ENCODE assay signal across 32 mouse cellular contexts in genomic region chr5:28304551-28304950, GRCm38 (mm10). TPM values are rescaled to one million over a fixed set of nuclear protein-coding genes. Genes with fewer than 3 reads are reported as not detected.
DNase-seq lines count a peak whose midpoint lies in the region; ATAC-seq and TF ChIP-seq lines count a peak whose summit lies in the region.
"Had no signal": no experiment of that assay in that cellular context is flagged by ENCODE, and none has a peak within 500 bp of the region (broad histone marks: within the 10 kb centered on the region; RNA-seq: fewer than 3 reads in every experiment).

No protein-coding gene starts in this region.

- 0 out of 2 replicates have a peak, but pooled peaks have one; percentile 42 for ATAC-seq in intestine, embryonic 16.5 days
- no peak for ATAC-seq in intestine, embryonic 15.5 days
- ATAC-seq in activated CD4-positive, CD25-positive, alpha-beta regulatory T cell, adult 4 months = peak; percentile 28
- ATAC-seq: forebrain, embryonic 14.5 days; forebrain, postnatal 0 days; hindbrain, postnatal 0 days; inflammation-experienced regulatory T-cells, adult 6 months had no signal

- no peaks in the 10 kb centered on the region for H3K36me3 ChIP-seq in intestine, embryonic 16.5 days (ENCODE audit: control insufficient read depth, insufficient read depth, low read length)
- no peaks in the 10 kb centered on the region for H3K36me3 ChIP-seq in intestine, embryonic 15.5 days
- no peaks in the 10 kb centered on the region for H3K36me3 ChIP-seq in MEL (ENCODE audit: control insufficient read depth in 1 of 2, insufficient read depth in 2 of 2, low read length in 2 of 2)
- H3K36me3 ChIP-seq: embryonic facial prominence, embryonic 12.5 days; embryonic facial prominence, embryonic 15.5 days; G1E; heart, embryonic 10.5 days; heart, embryonic 13.5 days had no signal

- no peak overlapping the region for H3K9ac ChIP-seq in intestine, embryonic 16.5 days (ENCODE audit: low read depth, low read length)
- H3K9ac ChIP-seq in intestine, embryonic 15.5 days = no peak overlapping the region
- no peak overlapping the region for H3K9ac ChIP-seq in MEL (ENCODE audit: control insufficient read depth, low read depth, low read length, poor library complexity, severe bottlenecking)
- H3K9ac ChIP-seq: embryonic facial prominence, embryonic 12.5 days; embryonic facial prominence, embryonic 15.5 days; forebrain, postnatal 0 days; heart, embryonic 13.5 days; hindbrain, embryonic 14.5 days had no signal

- H3K4me3 ChIP-seq in intestine, embryonic 16.5 days (ENCODE audit: low read length) = no peak overlapping the region
- no peak overlapping the region for H3K4me3 ChIP-seq in intestine, embryonic 15.5 days (replicated peaks)
- H3K4me3 ChIP-seq in MEL (ENCODE audit: control insufficient read depth in 1 of 2, insufficient read depth in 1 of 2, low read depth in 2 of 2, low read length in 2 of 2) = no peak overlapping the region
- H3K4me3 ChIP-seq: embryonic facial prominence, embryonic 12.5 days; embryonic facial prominence, embryonic 15.5 days; heart, embryonic 10.5 days; heart, embryonic 13.5 days had no signal

- no peaks in the 10 kb centered on the region for H3K79me2 ChIP-seq in MEL (ENCODE audit: control insufficient read depth, insufficient read depth, low read length, poor library complexity)

- no peaks in the 10 kb centered on the region for H3K27me3 ChIP-seq in intestine, embryonic 16.5 days (replicated peaks; ENCODE audit: control insufficient read depth, insufficient read depth, low read length)
- H3K27me3 ChIP-seq in intestine, embryonic 15.5 days (replicated peaks) = no peaks in the 10 kb centered on the region
- H3K27me3 ChIP-seq in MEL (ENCODE audit: control insufficient read depth in 1 of 2, insufficient read depth in 2 of 2, low read length in 2 of 2) = peaks cover 0 to 5% of the 10 kb centered on the region in 2 experiments; a peak in 3 of 4 replicates
- H3K27me3 ChIP-seq: embryonic facial prominence, embryonic 12.5 days; embryonic facial prominence, embryonic 15.5 days had no signal

- no peaks in the 10 kb centered on the region for H3K4me1 ChIP-seq in intestine, embryonic 16.5 days (ENCODE audit: control insufficient read depth, insufficient read depth, low read length)
- no peaks in the 10 kb centered on the region for H3K4me1 ChIP-seq in intestine, embryonic 15.5 days (replicated peaks)
- no peaks in the 10 kb centered on the region for H3K4me1 ChIP-seq in MEL (ENCODE audit: control insufficient read depth in 1 of 2, insufficient read depth in 2 of 2, low read length in 2 of 2)
- H3K4me1 ChIP-seq: embryonic facial prominence, embryonic 12.5 days; embryonic facial prominence, embryonic 15.5 days; heart, embryonic 10.5 days; heart, embryonic 13.5 days had no signal

- no peak overlapping the region for H3K4me2 ChIP-seq in intestine, embryonic 16.5 days (ENCODE audit: low read depth, low read length)
- H3K4me2 ChIP-seq in intestine, embryonic 15.5 days (replicated peaks) = no peak overlapping the region
- H3K4me2 ChIP-seq: embryonic facial prominence, embryonic 12.5 days; embryonic facial prominence, embryonic 15.5 days; heart, embryonic 13.5 days; hindbrain, embryonic 14.5 days had no signal

- TF ChIP-seq CTCF in MEL (IDR thresholded peaks at IDR 0.05 in 2 of 3, conservative IDR thresholded peaks at IDR 0.05 in 1 of 3; ENCODE audit: control insufficient read depth in 1 of 3, insufficient read depth in 1 of 3, low read depth in 2 of 3, low read length in 3 of 3, poor library complexity in 1 of 3, severe bottlenecking in 1 of 3) = no peak

- DNase-seq in ES-CJ7 (ENCODE audit: low read depth, low spot score) (peak; percentile 30), MEL (ENCODE audit: low read depth, low spot score) (peak; percentile 36)
- DNase-seq in retina, postnatal 1 day = no peak
- DNase-seq in right cerebral cortex, adult 18-20 months = no peak
- DNase-seq: adrenal gland, adult 2 months; adrenal gland, postnatal 14 days; cerebellum, adult 11 months; cerebellum, adult 2 months; cerebellum, adult 9-11 months; cerebellum, postnatal 25 days; forebrain, postnatal 0 days; gastrocnemius, postnatal 10 days; gastrocnemius, postnatal 36 days; heart, adult 18-20 months; heart, postnatal 14 days; heart, postnatal 4 days; kidney, adult 11 months had no signal

- TF ChIP-seq EP300 in MEL (IDR thresholded peaks at IDR 0.05; ENCODE audit: low read depth in 1 of 2, low read length in 2 of 2) = no peak

- H3K9me3 ChIP-seq in intestine, embryonic 16.5 days (ENCODE audit: control insufficient read depth, low read length) = no peaks in the 10 kb centered on the region
- H3K9me3 ChIP-seq in intestine, embryonic 15.5 days = no peaks in the 10 kb centered on the region
- no peaks in the 10 kb centered on the region for H3K9me3 ChIP-seq in MEL (replicated peaks; ENCODE audit: insufficient read depth, low read length)
- H3K9me3 ChIP-seq: embryonic facial prominence, embryonic 12.5 days; embryonic facial prominence, embryonic 15.5 days; G1E; heart, embryonic 10.5 days; heart, embryonic 13.5 days had no signal

- H3K27ac ChIP-seq in intestine, embryonic 16.5 days (ENCODE audit: low read length) = no peak overlapping the region
- H3K27ac ChIP-seq in intestine, embryonic 15.5 days = no peak overlapping the region
- no peak overlapping the region for H3K27ac ChIP-seq in MEL (ENCODE audit: control insufficient read depth, low read depth, low read length)
- H3K27ac ChIP-seq: embryonic facial prominence, embryonic 12.5 days; embryonic facial prominence, embryonic 15.5 days; heart, embryonic 10.5 days; heart, embryonic 13.5 days; hindbrain, embryonic 14.5 days; hindbrain, postnatal 0 days had no signal

- TF ChIP-seq POLR2A in MEL (IDR thresholded peaks at IDR 0.05; ENCODE audit: control insufficient read depth in 1 of 2, insufficient read depth in 1 of 2, low read depth in 1 of 2, low read length in 2 of 2, poor library complexity in 1 of 2) = no peak

- TF ChIP-seq RAD21 in MEL (IDR thresholded peaks at IDR 0.05; ENCODE audit: low read depth, low read length) = no peak

TF ChIP-seq in MEL, 35 proteins besides CTCF, POLR2A, EP300 and RAD21:
- TF ChIP-seq BHLHE40 (IDR thresholded peaks at IDR 0.05; ENCODE audit: borderline replicate concordance, low read depth, low read length) (no peak), ZNF384 (IDR thresholded peaks at IDR 0.05; ENCODE audit: low read depth, low read length) (no peak), ZMIZ1 (IDR thresholded peaks at IDR 0.05; ENCODE audit: low read depth, low read length) (no peak), ELF1 (IDR thresholded peaks at IDR 0.05; ENCODE audit: low read depth, low read length) (no peak), MAFK (IDR thresholded peaks at IDR 0.05; ENCODE audit: borderline replicate concordance, low read depth, low read length) (no peak), CHD1 (IDR thresholded peaks at IDR 0.05; ENCODE audit: low read depth, low read length) (no peak), KAT2A (conservative IDR thresholded peaks at IDR 0.05; ENCODE audit: low read depth, low read length) (no peak), SMC3 (IDR thresholded peaks at IDR 0.05; ENCODE audit: low read depth, low read length) (no peak), ZC3H11A (IDR thresholded peaks at IDR 0.05; ENCODE audit: low read depth, low read length) (no peak), HCFC1 (IDR thresholded peaks at IDR 0.05; ENCODE audit: low read depth, low read length) (no peak), ZKSCAN1 (IDR thresholded peaks at IDR 0.05; ENCODE audit: low read depth, low read length) (no peak)

RNA-seq across cellular contexts. Expression of gene Rbm33, which starts 12.4 kb away (rescaled TPM):
- polyA plus RNA-seq in intestine, embryonic 16.5 days (2015; fragmentation: Nextera tagmentation; extraction: Ambion mirVana) = 6.5 and 6.8 TPM in 2 replicates
- 9.9 and 10.0 TPM in 2 replicates for polyA plus RNA-seq in intestine, embryonic 15.5 days (2015; fragmentation: Nextera tagmentation; extraction: Ambion mirVana)
- total RNA-seq in MEL (2012; rRNA removed) = 14.6 and 21.8 TPM in 2 replicates
- polyA plus RNA-seq in MEL (2012; ENCODE audit: insufficient read depth in 1 of 2, insufficient read length in 2 of 2, low read depth in 1 of 2, low replicate concordance in 2 of 2, missing spikeins in 1 of 2) = 10 to 100 TPM in 1 of 2 experiments, not detected in 1; 60.3 TPM
- polyA plus RNA-seq in activated CD4-positive, CD25-positive, alpha-beta regulatory T cell, adult 4 months (2017; shearing (Covaris generic)) = 10 to 100 TPM; 10.1 to 12.2 TPM

RNA-seq across cellular contexts. Expression of gene Cnpy1, which starts 58.9 kb away (rescaled TPM):
- 0.60 and 0.75 TPM in 2 replicates for polyA plus RNA-seq in intestine, embryonic 16.5 days (2015; fragmentation: Nextera tagmentation; extraction: Ambion mirVana)
- polyA plus RNA-seq in intestine, embryonic 15.5 days (2015; fragmentation: Nextera tagmentation; extraction: Ambion mirVana) = 0.48 and 0.54 TPM in 2 replicates
- not detected in 2 replicates for total RNA-seq in MEL (2012; rRNA removed)
- polyA plus RNA-seq in MEL (2012; ENCODE audit: insufficient read depth in 1 of 2, insufficient read length in 2 of 2, low read depth in 1 of 2, low replicate concordance in 2 of 2, missing spikeins in 1 of 2) = not detected
- polyA plus RNA-seq in activated CD4-positive, CD25-positive, alpha-beta regulatory T cell, adult 4 months (2017; shearing (Covaris generic)) = not detected
- total RNA-seq: adrenal gland, adult 2 months; common myeloid progenitor, adult 5-6 weeks; gastrocnemius, adult 18-20 months; gastrocnemius, postnatal 10 days; gastrocnemius, postnatal 36 days; heart, adult 18-20 months; heart, postnatal 14 days; heart, postnatal 4 days had no signal
- polyA plus RNA-seq: adrenal gland, adult 2 months; G1E; heart, embryonic 13.5 days; heart, embryonic 16.5 days; inflammation-experienced regulatory T-cells, adult 6 months had no signal

Comparison
In these comparisons a context has a peak if more than half of its experiments do, and no peak if none do; other contexts are left out.
1. DNase-seq: peak in ES-CJ7 (single experiment) and MEL (single experiment); none in retina, postnatal 1 day (single experiment) and right cerebral cortex, adult 18-20 months (single experiment).